Mouse (Mus musculus) small intestine, adult 2 months (tissue): ENCODE measurements around the gene Cryab. TPM values are rescaled to one million over a fixed set of nuclear protein-coding genes. Genes with fewer than 3 reads are reported as not detected.

Experiments used
- H3K27ac ChIP-seq: fragments of 200-500 bp; 2 replicates; pipeline ENCODE4 v1.5.1; 2012; ENCODE audit warnings: low read depth, low read length, control low read depth, inconsistent platforms; ENCODE audit not compliant: insufficient read depth
- H3K27me3 ChIP-seq: fragments of 200-500 bp; 2 replicates; pipeline ENCODE4 v1.6.1; 2012; ENCODE audit warnings: mild to moderate bottlenecking, moderate library complexity, low read length, inconsistent platforms; ENCODE audit not compliant: control insufficient read depth, insufficient read depth
- H3K36me3 ChIP-seq: fragments of 200-500 bp; 2 replicates; pipeline ENCODE4 v1.6.1; 2012; ENCODE audit warnings: mild to moderate bottlenecking, low read length, control low read depth, inconsistent platforms; ENCODE audit not compliant: control insufficient read depth, insufficient read depth
- H3K4me1 ChIP-seq: fragments of 200-500 bp; 2 replicates; pipeline ENCODE4 v1.6.1; 2012; ENCODE audit warnings: low read length, inconsistent platforms, mixed read lengths; ENCODE audit not compliant: control insufficient read depth, insufficient read depth, insufficient read length
- H3K4me3 ChIP-seq: fragments of 200-500 bp; 2 replicates; pipeline ENCODE4 v1.5.1; 2012; ENCODE audit warnings: low read depth, mild to moderate bottlenecking, control low read depth, inconsistent platforms, low read length, moderate library complexity
- CTCF ChIP-seq: fragments of 200-500 bp; IDR thresholded peaks from 2 replicates; pipeline ENCODE4 v1.5.1; 2012; ENCODE audit warnings: low read depth, mild to moderate bottlenecking, control low read depth, inconsistent platforms, low read length, moderate library complexity, mixed read lengths; ENCODE audit not compliant: insufficient replicate concordance, insufficient read length; ENCODE audit errors: extremely low read depth
- POLR2A ChIP-seq: fragments of 200-500 bp; IDR thresholded peaks from 2 replicates; pipeline ENCODE4 v1.6.1; 2012; ENCODE audit warnings: low read depth, mild to moderate bottlenecking, control low read depth, inconsistent platforms, low read length, moderate library complexity
- WGBS: fragments of 180-500 bp; shearing (Covaris S2); methylation state at CpG from one replicate; pipeline ENCODE4 v1.1.7; 2018; 5-methylcytosine and 5-hydroxymethylcytosine counted together
- polyA plus RNA-seq: library from polyadenylated mRNA; depleted of rRNA; stranded (reverse); fragments of >200 nt; gene quantifications from 2 replicates; pipeline ENCODE4 v1.2.3, GENCODE M21; 2012

The Cryab gene
- polyA plus RNA-seq, 1 experiment = 16.7 TPM

- TF ChIP-seq CTCF = no peak
- TF ChIP-seq POLR2A = no peak
- Histone ChIP-seq H3K4me3 (no peak overlapping the region), H3K36me3 (peaks cover 10% of the 10 kb centered on the region), H3K27me3 (no peaks in the 10 kb centered on the region), H3K27ac (no peak overlapping the region), H3K4me1 (peaks cover 3% of the 10 kb centered on the region; the same call in 1 of the 2 replicates)
- 35% methylated on average over 4 of the region's 4 CpGs for WGBS
Observed at GRCm38 (mm10) chr9:50774026-50774462, 22.9 kb downstream of the Cryab start.

- peak within 1 kb of the TSS; percentile 79 for H3K27ac ChIP-seq
- peaks cover 3% of the 10 kb centered on the region; the same call in 1 of the 2 replicates for H3K4me1 ChIP-seq
- H3K36me3 ChIP-seq = peaks cover 14% of the 10 kb centered on the region
- H3K4me3 ChIP-seq = peak within 1 kb of the TSS; percentile 99
- TF ChIP-seq POLR2A (no peak; the same call in 1 of the 2 replicates), CTCF (no peak)
- H3K27me3 ChIP-seq = no peaks in the 10 kb centered on the region
- under 1% methylated on average over 51 of the region's 51 CpGs for WGBS
Observed at GRCm38 (mm10) chr9:50774991-50775612, 24.0 kb downstream of the Cryab start, which contains the start of the genes Alg9 and 1110032A03Rik. Gene Alg9, plus strand, starts transcription at chr9:50775019. Gene 1110032A03Rik, minus strand, starts transcription at chr9:50775520.

GRCm38 (mm10) chr9:50775662-50776126 lies 24.6 kb downstream of the Cryab start:
- TF ChIP-seq CTCF = no peak
- TF ChIP-seq POLR2A = no peak
- Histone ChIP-seq H3K27me3 (no peaks in the 10 kb centered on the region), H3K27ac (peak overlapping the region; percentile 1), H3K4me3 (peak overlapping the region; percentile 99), H3K36me3 (peaks cover 17% of the 10 kb centered on the region), H3K4me1 (peaks cover 3% of the 10 kb centered on the region; the same call in 1 of the 2 replicates)
- WGBS = under 1% methylated on average over 29 of the region's 30 CpGs

- TF ChIP-seq CTCF = no peak
- TF ChIP-seq POLR2A = no peak
- peaks cover 21% of the 10 kb centered on the region for H3K36me3 ChIP-seq
- H3K27me3 ChIP-seq = no peaks in the 10 kb centered on the region
- H3K27ac ChIP-seq = peak overlapping the region; percentile 1
- WGBS = 35% methylated on average over 11 of the region's 11 CpGs
- H3K4me1 ChIP-seq = peaks cover 3% of the 10 kb centered on the region; the same call in 1 of the 2 replicates
- peak overlapping the region; percentile 99; the same call in 1 of the 2 replicates for H3K4me3 ChIP-seq
Observed at GRCm38 (mm10) chr9:50776162-50776760, 25.1 kb downstream of the Cryab start.

- no peak overlapping the region for H3K27ac ChIP-seq
- 83% methylated on average over 2 of the region's 2 CpGs for WGBS
- peak; percentile 59; the same call in 1 of the 2 replicates for TF ChIP-seq CTCF
- TF ChIP-seq POLR2A = no peak
- peaks cover 41% of the 10 kb centered on the region for H3K36me3 ChIP-seq
- H3K27me3 ChIP-seq = no peaks in the 10 kb centered on the region
- H3K4me1 ChIP-seq = no peaks in the 10 kb centered on the region
- no peak overlapping the region for H3K4me3 ChIP-seq
Observed at GRCm38 (mm10) chr9:50782155-50782554, 31.0 kb downstream of the Cryab start.

- Histone ChIP-seq H3K27me3 (no peaks in the 10 kb centered on the region), H3K36me3 (peaks cover 27% of the 10 kb centered on the region), H3K4me3 (no peak overlapping the region), H3K27ac (no peak overlapping the region), H3K4me1 (no peaks in the 10 kb centered on the region)
- 95% methylated on average over 3 of the region's 3 CpGs for WGBS
- TF ChIP-seq CTCF = no peak
- TF ChIP-seq POLR2A = no peak
Observed at GRCm38 (mm10) chr9:50795266-50795665, 44.1 kb downstream of the Cryab start.

- H3K27me3 ChIP-seq = no peaks in the 10 kb centered on the region
- peaks cover 28% of the 10 kb centered on the region for H3K36me3 ChIP-seq
- TF ChIP-seq POLR2A (no peak), CTCF (no peak)
- no peaks in the 10 kb centered on the region for H3K4me1 ChIP-seq
- H3K4me3 ChIP-seq = no peak overlapping the region
- H3K27ac ChIP-seq = no peak overlapping the region
- WGBS = 95% methylated on average over 8 of the region's 8 CpGs
Observed at GRCm38 (mm10) chr9:50796776-50797175, 45.7 kb downstream of the Cryab start.
